Mouse (Mus musculus) right cerebral cortex, postnatal 36 days (tissue): ENCODE data around the gene Lrp1.

Experiments used
- DNase-seq, 2 experiments: peaks; one replicate each; pipeline ENCODE4 v3.0.0; 2022; ENCODE audit warnings: low spot score in 2 of 2, mixed read lengths in 1 of 2

Lrp1 gene

DNA sequence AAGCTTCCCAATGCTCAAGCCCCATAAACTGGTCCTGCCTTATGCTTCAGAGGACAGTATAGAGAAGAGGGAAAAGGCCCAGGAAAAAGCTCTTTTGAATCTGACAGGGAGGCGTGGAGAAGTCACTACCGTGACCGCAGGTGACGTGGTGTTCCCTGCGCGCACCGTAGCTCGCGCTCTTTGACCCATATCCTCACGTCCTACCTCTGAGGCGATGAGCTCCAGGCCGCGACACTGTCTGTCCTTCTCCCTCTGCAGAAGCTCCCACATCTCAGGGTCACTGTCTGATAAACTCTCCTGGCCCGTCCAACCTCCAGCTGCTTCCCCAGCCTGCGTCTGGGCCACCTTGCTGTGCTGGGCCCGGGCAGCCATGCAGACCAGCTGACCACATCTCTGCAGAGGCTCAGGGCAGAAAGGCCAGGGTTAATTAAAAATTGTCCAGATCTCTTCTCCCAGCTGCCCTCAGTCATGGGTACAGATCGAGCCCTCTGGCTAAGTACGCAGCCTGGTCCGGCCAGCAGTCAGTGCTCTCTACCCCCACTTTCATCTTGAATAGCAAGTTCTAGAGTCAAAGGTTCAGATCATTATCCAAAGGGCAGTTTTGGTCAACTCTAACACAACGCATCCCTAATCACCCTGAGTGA is 100.1 kb downstream of the Lrp1 start:
- DNase-seq, result no peak

DNA sequence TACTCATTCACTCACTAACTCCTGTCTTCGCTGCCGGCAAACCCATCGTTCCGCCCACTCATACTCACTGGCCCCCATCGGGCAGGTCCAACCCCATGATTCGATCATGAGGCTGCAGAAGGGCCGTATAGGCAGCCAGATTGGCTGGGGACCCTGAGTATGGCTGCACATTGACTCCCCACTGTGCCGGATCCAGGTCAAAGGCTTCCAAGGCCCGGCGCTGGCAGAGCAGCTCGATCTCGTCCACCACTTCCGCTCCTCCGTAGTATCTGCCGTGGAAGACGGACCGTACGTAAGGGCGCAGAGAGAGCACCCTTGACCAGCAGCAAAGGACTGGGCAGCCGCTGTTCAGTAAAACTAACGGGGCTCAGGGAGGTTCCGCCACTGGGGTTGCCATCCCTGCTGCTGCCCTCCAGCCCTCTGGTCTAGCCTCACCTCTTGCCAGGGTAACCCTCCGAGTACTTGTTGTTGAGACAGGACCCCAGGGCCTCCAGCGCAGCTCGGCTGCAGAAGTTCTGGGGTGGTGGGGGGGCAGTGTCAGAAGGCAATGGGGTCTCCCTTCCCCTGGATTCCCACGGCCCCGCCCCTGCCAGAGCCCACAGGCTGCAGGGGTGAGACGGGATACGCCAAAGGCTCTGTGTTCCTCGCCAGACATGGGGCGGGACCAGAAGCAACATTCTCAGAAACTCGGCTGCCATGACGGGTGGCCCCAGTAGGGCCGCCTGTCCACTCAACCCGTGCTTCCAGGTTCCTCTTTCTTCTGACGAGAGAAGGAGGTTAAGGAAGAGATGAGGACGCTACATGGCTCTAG is 100.8 kb downstream of the Lrp1 start:
- DNase-seq, result no peak

DNA sequence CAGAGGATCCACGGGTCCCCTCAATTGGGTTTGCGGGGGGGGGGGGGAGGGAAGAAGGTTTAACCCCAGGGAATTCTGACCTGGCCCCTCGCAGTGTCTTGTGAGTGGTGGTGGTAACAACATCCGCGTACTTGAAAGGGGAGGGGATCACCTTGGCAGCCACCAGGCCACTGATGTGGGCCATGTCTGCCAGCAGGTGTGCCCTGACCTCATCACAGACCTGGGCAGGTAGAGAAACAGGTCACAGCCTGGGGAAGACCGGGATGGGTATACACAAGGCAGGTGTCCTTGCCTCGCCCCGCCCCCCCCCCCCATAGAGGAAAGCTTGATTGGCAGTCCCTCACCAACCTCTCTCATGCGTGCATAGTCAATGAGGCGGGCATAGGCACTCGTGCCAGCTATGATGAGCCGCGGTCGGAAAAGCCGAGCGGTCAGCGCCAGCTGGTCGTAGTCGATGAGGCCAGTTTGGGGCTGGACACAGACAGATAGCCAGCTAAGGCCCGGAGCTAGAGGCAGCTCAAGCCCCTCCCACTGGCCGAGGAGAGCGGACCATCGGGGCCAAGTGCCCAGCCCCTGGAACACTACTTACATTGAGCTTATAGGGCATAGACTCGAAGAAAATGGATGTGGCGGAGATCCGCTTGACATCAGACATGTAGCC is 101.8 kb downstream of the Lrp1 start:
- DNase-seq, result no peak

DNA sequence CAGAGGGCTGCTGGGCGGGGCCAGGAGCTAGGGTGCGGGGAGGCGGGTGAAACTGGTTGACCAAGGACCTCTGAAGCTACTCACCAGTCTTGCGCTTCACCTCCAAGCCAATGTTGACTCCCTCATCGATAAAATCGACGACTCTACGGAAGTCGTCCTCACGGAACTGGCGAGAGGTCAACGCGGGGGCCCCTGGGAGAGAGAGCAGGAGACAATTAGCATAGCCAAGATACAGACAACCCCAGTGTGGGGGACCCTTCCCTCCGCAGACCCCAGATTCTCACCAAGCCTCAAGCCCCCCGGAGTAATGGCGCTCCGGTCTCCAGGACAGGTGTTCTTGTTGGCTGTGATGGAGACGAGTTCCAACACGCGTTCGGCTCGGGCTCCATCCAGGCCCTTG is 103.0 kb downstream of the Lrp1 start:
- no peak for DNase-seq

GRCm38 (mm10) chr10:127516576-127517260 is 104.2 kb downstream of the Lrp1 start:
- no peak for DNase-seq

DNA sequence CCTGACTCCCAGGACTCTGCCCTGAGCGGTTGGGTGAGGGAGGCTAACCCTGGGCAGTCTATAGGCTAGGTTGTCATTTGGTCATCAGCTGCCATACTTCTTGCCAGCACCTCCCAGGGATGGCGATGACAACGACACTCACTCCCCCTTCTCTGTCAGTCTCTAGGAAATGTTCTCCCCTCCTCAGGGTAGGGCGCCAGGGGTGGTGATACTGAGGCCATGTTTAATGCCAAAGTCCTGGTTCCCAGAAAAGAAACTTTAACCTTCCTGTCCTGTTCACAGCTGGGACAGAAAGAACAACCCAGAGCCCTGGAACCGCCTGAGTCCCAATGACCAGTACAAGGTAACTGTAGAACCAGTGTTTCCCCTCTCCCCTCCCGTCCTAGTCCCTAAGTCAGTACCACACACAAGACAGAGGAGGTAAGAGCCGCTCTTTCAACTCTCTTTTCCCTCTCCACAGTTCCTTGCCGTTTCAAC is 104.9 kb downstream of the Lrp1 start:
- no peak for DNase-seq

- no peak for DNase-seq
Measured at GRCm38 (mm10) chr10:127515271-127515982, 105.5 kb downstream of the Lrp1 start.

- no peak for DNase-seq
Measured at GRCm38 (mm10) chr10:127514764-127515163, 106.2 kb downstream of the Lrp1 start, which contains the start of gene Ndufa4l2. TSS of gene Ndufa4l2 (plus strand) at chr10:127514967.

- DNase-seq, result no peak
Measured at GRCm38 (mm10) chr10:127514111-127514698, 106.7 kb downstream of the Lrp1 start.

DNA sequence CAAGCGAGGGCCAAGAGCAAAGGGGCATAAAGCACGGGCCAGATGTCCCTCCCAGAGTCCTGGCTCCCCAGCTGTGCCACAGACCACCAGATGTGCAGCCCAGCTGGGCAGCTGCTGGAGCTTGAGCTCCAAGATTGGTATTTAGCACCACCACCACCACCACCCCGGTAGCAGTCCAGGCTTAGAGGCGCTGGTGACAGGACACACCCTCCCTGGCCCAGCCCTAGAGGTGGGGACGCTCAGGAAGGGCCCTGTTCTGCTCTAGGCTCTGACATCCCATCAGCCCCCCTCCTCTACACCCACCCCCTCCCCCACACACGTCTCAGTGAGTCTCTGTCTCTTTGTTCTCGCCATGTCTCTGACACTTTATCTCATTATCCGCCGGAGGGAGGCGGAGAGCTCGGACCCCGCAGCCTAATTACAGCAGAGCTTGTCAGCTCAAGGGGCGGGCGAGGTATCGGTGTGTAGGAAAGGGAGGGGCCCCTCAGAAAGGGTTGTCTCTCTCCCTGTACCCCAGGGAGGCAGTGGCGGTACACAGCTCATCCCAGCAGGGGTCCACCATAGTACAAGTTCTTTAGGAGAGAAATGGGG is 107.4 kb downstream of the Lrp1 start:
- no peak for DNase-seq

- peak; percentile 91 to 92 for DNase-seq
Measured at GRCm38 (mm10) chr10:127512813-127513212, 108.1 kb downstream of the Lrp1 start.

GRCm38 (mm10) chr10:127512307-127512666 is 108.7 kb downstream of the Lrp1 start:
- DNase-seq, result no peak

GRCm38 (mm10) chr10:127511634-127512306 is 109.2 kb downstream of the Lrp1 start:
- DNase-seq, result peak; percentile 93 to 96

DNA sequence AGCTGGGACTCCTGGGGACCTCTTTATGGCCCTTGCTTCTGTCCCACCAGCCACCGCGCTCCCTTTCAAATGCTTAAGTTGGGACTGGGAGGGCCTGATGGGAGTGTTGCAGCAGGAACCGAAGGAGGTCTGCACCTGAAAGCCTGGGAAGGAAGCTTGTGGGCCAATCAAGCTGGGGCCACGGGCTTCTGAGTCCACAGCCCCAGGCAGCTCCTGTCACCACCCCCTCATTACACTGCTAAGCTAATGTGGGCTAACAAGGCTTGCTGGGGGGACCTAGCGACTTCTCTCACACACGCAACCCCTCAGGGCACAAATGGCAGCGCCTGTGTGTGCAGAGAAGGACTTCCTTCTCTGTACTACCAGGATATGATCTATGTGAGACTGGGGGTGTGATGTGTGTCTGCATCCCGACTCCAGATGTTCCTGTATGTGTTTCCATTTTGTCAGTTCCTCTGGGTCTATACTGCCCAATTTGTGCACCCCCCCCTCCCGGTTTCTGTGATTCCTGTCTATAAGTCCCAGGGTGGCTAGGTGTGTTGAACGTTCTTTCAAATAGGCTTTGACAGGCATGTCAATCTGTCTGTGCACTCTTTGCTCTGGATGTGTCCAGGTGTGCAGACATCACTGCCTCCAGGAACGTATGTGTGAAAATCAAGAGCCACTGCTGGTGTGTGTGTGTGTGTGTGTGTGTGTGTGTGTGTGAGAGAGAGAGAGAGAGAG is 109.9 kb downstream of the Lrp1 start:
- no peak for DNase-seq

DNA sequence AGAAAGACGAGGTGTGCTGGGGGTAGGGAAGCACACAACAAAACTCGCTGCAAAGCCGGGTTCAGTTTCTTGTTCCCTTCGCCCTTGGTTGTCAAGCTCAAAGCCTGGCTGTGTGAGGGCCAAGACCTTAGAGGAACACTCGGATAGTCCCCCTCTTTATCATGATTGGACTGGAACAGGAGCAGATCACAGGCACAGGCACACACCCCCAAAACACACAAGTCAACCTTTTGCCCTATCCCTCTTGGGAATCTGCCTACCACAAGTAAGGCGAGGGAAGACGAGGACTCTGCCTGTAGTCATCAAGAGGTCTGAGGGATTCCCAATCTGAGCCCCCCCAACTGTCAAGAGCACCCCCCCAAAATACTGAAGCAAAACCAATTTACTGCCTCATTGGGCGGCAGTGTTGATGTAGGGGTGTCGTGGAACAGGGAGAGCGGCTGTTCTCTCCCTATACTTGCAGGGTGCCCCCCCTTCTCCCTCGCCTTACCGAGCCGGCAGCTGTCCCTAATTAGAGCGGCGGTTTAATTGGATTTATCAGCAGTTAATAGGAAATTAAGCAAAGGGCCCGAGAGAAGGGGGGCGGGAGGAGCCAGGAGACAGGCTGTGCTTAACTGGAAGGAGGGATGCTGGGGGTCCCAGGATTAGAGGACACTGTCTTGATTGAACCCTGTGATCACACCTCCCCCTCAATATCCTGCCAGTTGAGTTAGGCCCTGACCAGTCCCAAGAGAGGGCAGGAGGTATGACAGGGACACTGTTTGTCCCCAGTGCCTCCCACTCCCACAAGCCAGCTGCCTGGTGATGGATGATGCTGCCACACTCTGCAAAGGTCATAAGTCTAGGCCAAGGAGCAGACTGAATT is 110.9 kb downstream of the Lrp1 start:
- DNase-seq, result no peak

- DNase-seq, result peak; percentile 69 to 76
Measured at GRCm38 (mm10) chr10:127509051-127509836, 111.7 kb downstream of the Lrp1 start.

DNA sequence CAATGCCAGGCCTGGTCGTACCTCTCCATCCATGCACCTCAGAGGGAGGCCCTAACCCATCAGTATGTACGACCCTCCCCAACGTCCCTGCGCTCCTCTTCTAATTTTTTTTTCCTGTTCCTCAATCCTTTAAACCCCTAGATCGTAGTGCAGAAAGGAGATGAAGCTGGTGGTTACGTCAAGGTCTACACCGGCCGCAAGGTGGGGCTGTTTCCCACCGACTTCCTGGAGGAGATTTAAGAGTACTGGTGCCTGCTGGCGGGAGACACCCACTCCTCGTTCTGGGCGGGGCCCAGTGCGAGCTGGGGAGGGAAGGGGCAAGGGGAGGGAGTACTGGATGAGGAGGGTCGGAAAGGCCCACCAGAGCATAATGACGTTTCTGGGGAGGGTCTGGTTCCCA is 112.7 kb downstream of the Lrp1 start:
- peak in 1 of 2 experiments; percentile 60 for DNase-seq
